Mouse (Mus musculus) limb, embryonic 12.5 days (tissue): ENCODE data around the gene Gm6793. TPM values are rescaled to one million over a fixed set of nuclear protein-coding genes. Genes with fewer than 3 reads are reported as not detected.
A peak's percentile ranks its signal among the peaks of the same experiment; 100 is the strongest.

Source experiments
- ATAC-seq: fragments of 200-750 bp; cut with Nextera tagmentation; 2 replicates; pipeline ENCODE4 v1.8.0; 2017; ENCODE audit warnings: low read depth, moderate TSS enrichment; ENCODE audit not compliant: insufficient number of reproducible peaks, insufficient read depth, low FRiP score, low TSS enrichment
- H3K27ac ChIP-seq: fragments of 300-500 bp; sonication (generic); 2 replicates; pipeline ENCODE4 v1.5.1; 2016; ENCODE audit warnings: mild to moderate bottlenecking, moderate library complexity
- H3K27me3 ChIP-seq: fragments of 300-500 bp; sonication (generic); 2 replicates; pipeline ENCODE4 v1.6.1; 2016; ENCODE audit warnings: mild to moderate bottlenecking, moderate library complexity
- H3K36me3 ChIP-seq: fragments of 300-500 bp; sonication (generic); 2 replicates; pipeline ENCODE4 v1.6.1; 2016; ENCODE audit warnings: mild to moderate bottlenecking, moderate library complexity
- H3K4me1 ChIP-seq: fragments of 300-500 bp; sonication (generic); replicated peaks from 2 replicates; pipeline ENCODE4 v1.6.1; 2016
- H3K4me2 ChIP-seq: fragments of 300-500 bp; sonication (generic); 2 replicates; pipeline ENCODE4 v1.6.1; 2016; ENCODE audit warnings: mild to moderate bottlenecking, moderate library complexity
- H3K4me3 ChIP-seq: fragments of 300-500 bp; sonication (generic); replicated peaks from 2 replicates; pipeline ENCODE4 v1.5.1; 2016; ENCODE audit warnings: mild to moderate bottlenecking
- H3K9ac ChIP-seq: fragments of 300-500 bp; sonication (generic); replicated peaks from 2 replicates; pipeline ENCODE4 v1.6.1; 2016; ENCODE audit warnings: mild to moderate bottlenecking, moderate library complexity
- H3K9me3 ChIP-seq: fragments of 300-500 bp; sonication (generic); 2 replicates; pipeline ENCODE4 v1.6.1; 2016; ENCODE audit warnings: mild to moderate bottlenecking, moderate library complexity
- WGBS: fragments of 180-500 bp; shearing (Covaris S2); methylation state at CpG from one replicate; pipeline ENCODE4 v1.1.7; 2016; 5-methylcytosine and 5-hydroxymethylcytosine counted together
- polyA plus RNA-seq: library from polyadenylated mRNA; unstranded; fragments of >200 nt; fragmentation: Nextera tagmentation; extraction: Ambion mirVana; gene quantifications from 2 replicates; pipeline ENCODE4 v1.2.1, GENCODE M21; 2016

Gene Gm6793
- polyA plus RNA-seq, 1 experiment from 2014 or later: 0.51 TPM

- Histone ChIP-seq H3K36me3 (no peaks in the 10 kb centered on the region), H3K27me3 (no peaks in the 10 kb centered on the region), H3K4me3 (no peak overlapping the region), H3K27ac (no peak overlapping the region), H3K9me3 (no peaks in the 10 kb centered on the region), H3K4me2 (no peak overlapping the region), H3K9ac (no peak overlapping the region), H3K4me1 (peaks cover 3% of the 10 kb centered on the region; the same call in 1 of the 2 replicates)
- 83% methylated on average over 7 of the region's 7 CpGs for WGBS
- ATAC-seq: no peak
These were observed 14.6 kb upstream of the Gm6793 start for GRCm38 (mm10) chr8:112029455-112029854.

- peak overlapping the region; percentile 88 for H3K27ac ChIP-seq
- peak overlapping the region; percentile 92 for H3K4me3 ChIP-seq
- WGBS: under 1% methylated on average over 40 of the region's 40 CpGs
- peak overlapping the region; percentile 79 for H3K4me2 ChIP-seq
- H3K27me3 ChIP-seq: no peaks in the 10 kb centered on the region
- peaks cover 32% of the 10 kb centered on the region for H3K36me3 ChIP-seq
- H3K9me3 ChIP-seq: no peaks in the 10 kb centered on the region
- H3K4me1 ChIP-seq: peaks cover 23% of the 10 kb centered on the region
- peak overlapping the region; percentile 87 for H3K9ac ChIP-seq
- ATAC-seq: peak; percentile 33; the same call in 1 of the 2 replicates
These were observed 3.0 kb downstream of the Gm6793 start for GRCm38 (mm10) chr8:112011816-112012242.

GRCm38 (mm10) chr8:112010997-112011815 lies 3.6 kb downstream of the Gm6793 start, which contains the start of the genes Kars and Terf2ip:
TSS of gene Kars (minus strand) at chr8:112011323.
TSS of gene Terf2ip (plus strand) at chr8:112011398.
- Histone ChIP-seq H3K4me1 (peaks cover 23% of the 10 kb centered on the region), H3K4me2 (peak within 1 kb of the TSS; percentile 79), H3K9ac (peak within 1 kb of the TSS; percentile 87), H3K9me3 (no peaks in the 10 kb centered on the region), H3K27me3 (no peaks in the 10 kb centered on the region), H3K4me3 (peak within 1 kb of the TSS; percentile 92), H3K36me3 (peaks cover 32% of the 10 kb centered on the region), H3K27ac (peak within 1 kb of the TSS; percentile 88)
- ATAC-seq: peak; percentile 89
- under 1% methylated on average over 61 of the region's 61 CpGs for WGBS

- peaks cover 23% of the 10 kb centered on the region for H3K4me1 ChIP-seq
- peak overlapping the region; percentile 79; the same call in 1 of the 2 replicates for H3K4me2 ChIP-seq
- 91% methylated on average over 7 of the region's 7 CpGs for WGBS
- H3K27ac ChIP-seq: no peak overlapping the region
- no peak for ATAC-seq
- peak overlapping the region; percentile 92; the same call in 1 of the 2 replicates for H3K4me3 ChIP-seq
- no peaks in the 10 kb centered on the region for H3K9me3 ChIP-seq
- H3K36me3 ChIP-seq: peaks cover 38% of the 10 kb centered on the region
- no peaks in the 10 kb centered on the region for H3K27me3 ChIP-seq
- no peak overlapping the region for H3K9ac ChIP-seq
These were observed 5.3 kb downstream of the Gm6793 start for GRCm38 (mm10) chr8:112009558-112009957.

GRCm38 (mm10) chr8:112007669-112008068 lies 7.2 kb downstream of the Gm6793 start:
- Histone ChIP-seq H3K4me3 (no peak overlapping the region), H3K4me2 (no peak overlapping the region), H3K9ac (no peak overlapping the region), H3K36me3 (peaks cover 56% of the 10 kb centered on the region), H3K4me1 (peaks cover 16% of the 10 kb centered on the region), H3K27me3 (no peaks in the 10 kb centered on the region), H3K27ac (no peak overlapping the region), H3K9me3 (no peaks in the 10 kb centered on the region)
- WGBS: 90% methylated on average over 2 of the region's 2 CpGs
- no peak for ATAC-seq

- Histone ChIP-seq H3K9ac (no peak overlapping the region), H3K9me3 (no peaks in the 10 kb centered on the region), H3K4me3 (no peak overlapping the region), H3K4me2 (no peak overlapping the region), H3K27me3 (no peaks in the 10 kb centered on the region), H3K27ac (no peak overlapping the region), H3K36me3 (peaks cover 76% of the 10 kb centered on the region), H3K4me1 (peaks cover 11% of the 10 kb centered on the region)
- 93% methylated on average over 6 of the region's 6 CpGs for WGBS
- ATAC-seq: no peak
These were observed 9.2 kb downstream of the Gm6793 start for GRCm38 (mm10) chr8:112005601-112006000.

GRCm38 (mm10) chr8:112004754-112005153 lies 10.1 kb downstream of the Gm6793 start:
- Histone ChIP-seq H3K4me1 (peaks cover 4% of the 10 kb centered on the region; the same call in 1 of the 2 replicates), H3K27ac (no peak overlapping the region), H3K27me3 (no peaks in the 10 kb centered on the region), H3K9me3 (no peaks in the 10 kb centered on the region), H3K4me3 (no peak overlapping the region), H3K9ac (no peak overlapping the region), H3K36me3 (peaks cover 85% of the 10 kb centered on the region), H3K4me2 (no peak overlapping the region)
- ATAC-seq: no peak

GRCm38 (mm10) chr8:111992703-111993039 lies 22.2 kb downstream of the Gm6793 start:
- H3K27me3 ChIP-seq: no peaks in the 10 kb centered on the region
- peak overlapping the region; percentile 70; the same call in 1 of the 2 replicates for H3K4me2 ChIP-seq
- 64% methylated on average over 3 of the region's 3 CpGs for whole genome bisulfite sequencing
- no peak overlapping the region for H3K4me3 ChIP-seq
- H3K9ac ChIP-seq: no peak overlapping the region
- H3K27ac ChIP-seq: no peak overlapping the region
- H3K9me3 ChIP-seq: no peaks in the 10 kb centered on the region
- peaks cover 6% of the 10 kb centered on the region; the same call in 1 of the 2 replicates for H3K4me1 ChIP-seq
- peaks cover 66% of the 10 kb centered on the region for H3K36me3 ChIP-seq
- no peak for ATAC-seq

GRCm38 (mm10) chr8:111992013-111992702 lies 22.7 kb downstream of the Gm6793 start, which contains the start of gene Adat1:
TSS of gene Adat1 (minus strand) at chr8:111992302.
- peaks cover 6% of the 10 kb centered on the region; the same call in 1 of the 2 replicates for H3K4me1 ChIP-seq
- H3K9me3 ChIP-seq: no peaks in the 10 kb centered on the region
- H3K4me2 ChIP-seq: peak within 1 kb of the TSS; percentile 70
- 5% methylated on average over 33 of the region's 33 CpGs for WGBS
- peak within 1 kb of the TSS; percentile 67 for H3K9ac ChIP-seq
- H3K27me3 ChIP-seq: no peaks in the 10 kb centered on the region
- peak; percentile 93 for ATAC-seq
- peaks cover 66% of the 10 kb centered on the region for H3K36me3 ChIP-seq
- H3K27ac ChIP-seq: no peak within 1 kb of the TSS
- H3K4me3 ChIP-seq: peak within 1 kb of the TSS; percentile 62

GRCm38 (mm10) chr8:111991278-111991677 lies 23.6 kb downstream of the Gm6793 start:
- Histone ChIP-seq H3K9ac (peak overlapping the region; percentile 67), H3K9me3 (no peaks in the 10 kb centered on the region), H3K27me3 (no peaks in the 10 kb centered on the region), H3K4me1 (peaks cover 6% of the 10 kb centered on the region; the same call in 1 of the 2 replicates), H3K4me3 (peak overlapping the region; percentile 62), H3K4me2 (peak overlapping the region; percentile 70), H3K36me3 (peaks cover 63% of the 10 kb centered on the region), H3K27ac (no peak overlapping the region)
- ATAC-seq: no peak
- WGBS: 70% methylated on average over 8 of the region's 8 CpGs

GRCm38 (mm10) chr8:111989911-111990310 lies 24.9 kb downstream of the Gm6793 start:
- no peak overlapping the region for H3K27ac ChIP-seq
- no peak for ATAC-seq
- no peak overlapping the region for H3K9ac ChIP-seq
- H3K4me1 ChIP-seq: peaks cover 6% of the 10 kb centered on the region; the same call in 1 of the 2 replicates
- H3K27me3 ChIP-seq: no peaks in the 10 kb centered on the region
- H3K4me2 ChIP-seq: no peak overlapping the region
- no peak overlapping the region for H3K4me3 ChIP-seq
- no peaks in the 10 kb centered on the region for H3K9me3 ChIP-seq
- H3K36me3 ChIP-seq: peaks cover 61% of the 10 kb centered on the region
- WGBS: 29% methylated on average over 7 of the region's 7 CpGs
